Mouse (Mus musculus) testis, adult 2 months (tissue): ENCODE measurements around the gene Cdhr3. TPM values are rescaled to one million over a fixed set of nuclear protein-coding genes. Genes with fewer than 3 reads are reported as not detected.
A peak's percentile ranks its signal among the peaks of the same experiment; 100 is the strongest.

Source experiments
- H3K27ac ChIP-seq: fragments of 200-500 bp; 2 replicates; pipeline ENCODE4 v1.5.1; 2012; ENCODE audit warnings: low read depth, low read length; ENCODE audit not compliant: control insufficient read depth, insufficient read depth
- H3K27me3 ChIP-seq: fragments of 200-500 bp; 2 replicates; pipeline ENCODE4 v1.6.1; 2012; ENCODE audit warnings: mild to moderate bottlenecking, low read length, moderate library complexity; ENCODE audit not compliant: control insufficient read depth, insufficient read depth
- H3K36me3 ChIP-seq: fragments of 200-500 bp; 2 replicates; pipeline ENCODE4 v1.6.1; 2012; ENCODE audit warnings: mild to moderate bottlenecking, low read length; ENCODE audit not compliant: control insufficient read depth, insufficient read depth
- H3K4me1 ChIP-seq: fragments of 200-500 bp; 2 replicates; pipeline ENCODE4 v1.6.1; 2012; ENCODE audit warnings: low read length; ENCODE audit not compliant: control insufficient read depth, insufficient read depth
- H3K4me3 ChIP-seq: fragments of 200-500 bp; 2 replicates; pipeline ENCODE4 v1.5.1; 2012; ENCODE audit warnings: low read depth, mild to moderate bottlenecking, low read length, moderate library complexity, mixed read lengths; ENCODE audit not compliant: control insufficient read depth
- CTCF ChIP-seq: fragments of 200-500 bp; IDR thresholded peaks from 2 replicates; pipeline ENCODE4 v1.5.1; 2012; ENCODE audit warnings: low read depth, mild to moderate bottlenecking, inconsistent platforms, low read length, moderate library complexity; ENCODE audit not compliant: control insufficient read depth, insufficient read depth, insufficient replicate concordance
- POLR2A ChIP-seq: fragments of 200-500 bp; IDR thresholded peaks from 2 replicates; pipeline ENCODE4 v1.6.1; 2012; ENCODE audit warnings: low read depth, mild to moderate bottlenecking, inconsistent platforms, low read length, moderate library complexity; ENCODE audit not compliant: control insufficient read depth
- polyA plus RNA-seq: library from polyadenylated mRNA; depleted of rRNA; stranded (reverse); fragments of >200 nt; gene quantifications from 2 replicates; pipeline ENCODE4 v1.2.3, GENCODE M21; 2012

Gene Cdhr3
- polyA plus RNA-seq, 1 experiment: 0.02 TPM

- no peaks in the 10 kb centered on the region for H3K36me3 ChIP-seq
- H3K27ac ChIP-seq: no peak overlapping the region
- TF ChIP-seq POLR2A (no peak), CTCF (no peak)
- H3K4me3 ChIP-seq: no peak overlapping the region
- H3K4me1 ChIP-seq: no peaks in the 10 kb centered on the region
- H3K27me3 ChIP-seq: no peaks in the 10 kb centered on the region
Measured at GRCm38 (mm10) chr12:33126243-33126642, 33.6 kb upstream of the Cdhr3 start.

- Histone ChIP-seq H3K27ac (no peak overlapping the region), H3K4me3 (no peak overlapping the region), H3K4me1 (no peaks in the 10 kb centered on the region), H3K36me3 (no peaks in the 10 kb centered on the region), H3K27me3 (no peaks in the 10 kb centered on the region)
- TF ChIP-seq CTCF: no peak
Measured at GRCm38 (mm10) chr12:33125594-33126227, 33.0 kb upstream of the Cdhr3 start.

GRCm38 (mm10) chr12:33118624-33119301 is 26.1 kb upstream of the Cdhr3 start:
- no peak overlapping the region for H3K27ac ChIP-seq
- no peaks in the 10 kb centered on the region for H3K4me1 ChIP-seq
- no peak overlapping the region for H3K4me3 ChIP-seq
- no peaks in the 10 kb centered on the region for H3K36me3 ChIP-seq
- H3K27me3 ChIP-seq: no peaks in the 10 kb centered on the region
- TF ChIP-seq POLR2A (no peak), CTCF (no peak)

GRCm38 (mm10) chr12:33110894-33111471 is 18.3 kb upstream of the Cdhr3 start:
- no peak for TF ChIP-seq POLR2A
- no peak for TF ChIP-seq CTCF
- Histone ChIP-seq H3K4me3 (no peak overlapping the region), H3K27me3 (no peaks in the 10 kb centered on the region), H3K36me3 (no peaks in the 10 kb centered on the region), H3K4me1 (peaks cover 2% of the 10 kb centered on the region; the same call in 1 of the 2 replicates), H3K27ac (peak overlapping the region; percentile 56)

GRCm38 (mm10) chr12:33109531-33109930 is 16.9 kb upstream of the Cdhr3 start:
- H3K27ac ChIP-seq: no peak overlapping the region
- no peak overlapping the region for H3K4me3 ChIP-seq
- peaks cover 2% of the 10 kb centered on the region; the same call in 1 of the 2 replicates for H3K4me1 ChIP-seq
- H3K27me3 ChIP-seq: no peaks in the 10 kb centered on the region
- TF ChIP-seq CTCF: peak; percentile 50; the same call in 1 of the 2 replicates
- no peak for TF ChIP-seq POLR2A
- no peaks in the 10 kb centered on the region for H3K36me3 ChIP-seq

GRCm38 (mm10) chr12:33106438-33107167 is 13.9 kb upstream of the Cdhr3 start:
- TF ChIP-seq POLR2A (no peak), CTCF (no peak)
- Histone ChIP-seq H3K4me1 (peaks cover 2% of the 10 kb centered on the region; the same call in 1 of the 2 replicates), H3K27me3 (no peaks in the 10 kb centered on the region), H3K27ac (no peak overlapping the region), H3K36me3 (no peaks in the 10 kb centered on the region), H3K4me3 (no peak overlapping the region)

- TF ChIP-seq POLR2A: no peak
- no peak for TF ChIP-seq CTCF
- Histone ChIP-seq H3K27ac (no peak overlapping the region), H3K27me3 (no peaks in the 10 kb centered on the region), H3K36me3 (no peaks in the 10 kb centered on the region), H3K4me3 (no peak overlapping the region), H3K4me1 (0 out of 2 replicates have a peak, but pooled peaks cover 2% of the 10 kb centered on the region)
Measured at GRCm38 (mm10) chr12:33105724-33106123, 13.0 kb upstream of the Cdhr3 start.
